ENCODE assay signal across 7 mouse cellular contexts in genomic region chr15:99701999-99702900, GRCm38 (mm10). TPM values are rescaled to one million over a fixed set of nuclear protein-coding genes. Genes with fewer than 3 reads are reported as not detected.
DNase-seq lines count a peak whose midpoint lies in the region; ATAC-seq lines count a peak whose summit lies in the region.

Gene Smarcd1 (plus strand): TSS chr15:99702129.

- peaks cover 43% of the 10 kb centered on the region for H3K4me1 ChIP-seq in intestine, embryonic 15.5 days (replicated peaks)
- peaks cover 52% of the 10 kb centered on the region for H3K4me1 ChIP-seq in midbrain, embryonic 10.5 days

- peak; percentile 96 to 97 for DNase-seq in adrenal gland, adult 18-20 months (ENCODE audit: low spot score in 2 of 2)
- DNase-seq in embryo, embryonic 11 days: peak; percentile 98
- peak; percentile 90 to 96 for DNase-seq in gastrocnemius, postnatal 36 days
- DNase-seq in left cerebral cortex, postnatal 25 days (ENCODE audit: low spot score in 2 of 2): peak; percentile 95 to 98
- peak; percentile 99 for DNase-seq in midbrain, embryonic 10.5 days (ENCODE audit: low spot score)
- DNase-seq in right cerebral cortex, postnatal 4 days: peak; percentile 99

- peak within 1 kb of the TSS; percentile 89 for H3K4me3 ChIP-seq in intestine, embryonic 15.5 days (replicated peaks)
- peak within 1 kb of the TSS; percentile 93 for H3K4me3 ChIP-seq in midbrain, embryonic 10.5 days

- WGBS in intestine, embryonic 15.5 days: under 1% methylated on average over 60 of the region's 71 CpGs
- under 1% methylated on average over 71 of the region's 71 CpGs for WGBS in midbrain, embryonic 10.5 days

- H3K4me2 ChIP-seq in intestine, embryonic 15.5 days (replicated peaks): peak within 1 kb of the TSS; percentile 72

- no peaks in the 10 kb centered on the region for H3K27me3 ChIP-seq in intestine, embryonic 15.5 days (replicated peaks)
- H3K27me3 ChIP-seq in midbrain, embryonic 10.5 days (ENCODE audit: low read depth, poor library complexity, severe bottlenecking): peaks cover 17% of the 10 kb centered on the region

- intact Hi-C loops in gastrocnemius, postnatal 36 days (cut with DNase I): no loop called here
- intact Hi-C loops in left cerebral cortex, postnatal 25 days (cut with DNase I): loop anchor here (2.0 kb wide), 1 partner anchor 15 kb away; the partner anchor contains the start of gene Gpd1

- no peaks in the 10 kb centered on the region for H3K9me3 ChIP-seq in intestine, embryonic 15.5 days
- H3K9me3 ChIP-seq in midbrain, embryonic 10.5 days (replicated peaks): no peaks in the 10 kb centered on the region

- H3K36me3 ChIP-seq in intestine, embryonic 15.5 days: 0 out of 2 replicates have a peak, but pooled peaks cover 7% of the 10 kb centered on the region
- peaks cover 39% of the 10 kb centered on the region for H3K36me3 ChIP-seq in midbrain, embryonic 10.5 days

- H3K9ac ChIP-seq in intestine, embryonic 15.5 days: peak within 1 kb of the TSS; percentile 98

- H3K27ac ChIP-seq in intestine, embryonic 15.5 days: peak within 1 kb of the TSS; percentile 97
- peak within 1 kb of the TSS; percentile 100 for H3K27ac ChIP-seq in midbrain, embryonic 10.5 days (replicated peaks)

- ATAC-seq in intestine, embryonic 15.5 days: peak; percentile 86

RNA-seq across cellular contexts. Expression of gene Smarcd1, which starts in this region (rescaled TPM):
- total RNA-seq in adrenal gland, adult 18-20 months (2021): 10 to 100 TPM; 43.1 to 44.2 TPM
- 1 to 10 TPM; 5.5 to 6.1 TPM for total RNA-seq in gastrocnemius, postnatal 36 days (2021)
- polyA plus RNA-seq in intestine, embryonic 15.5 days (2015; fragmentation: Nextera tagmentation; extraction: Ambion mirVana): 23.5 and 34.0 TPM in 2 replicates
- 100 to 1,000 TPM; 159 to 164 TPM for total RNA-seq in left cerebral cortex, postnatal 25 days (2021)
- polyA plus RNA-seq in midbrain, embryonic 10.5 days (2016; fragmentation: Nextera tagmentation; extraction: Ambion mirVana): 98.1 and 112 TPM in 2 replicates

Comparison
In these comparisons a context has a peak if more than half of its experiments do, and no peak if none do; other contexts are left out.
1. Peak in every context shown above with its lines: DNase-seq, ATAC-seq, H3K4me3 ChIP-seq and H3K27ac ChIP-seq.
2. RNA of gene Smarcd1 (total RNA-seq): 159 to 164 TPM in left cerebral cortex, postnatal 25 days and 43.1 to 44.2 TPM in adrenal gland, adult 18-20 months; 5.5 to 6.1 TPM in gastrocnemius, postnatal 36 days; every median in the first group is over 4 times any median in the second.